Mouse (Mus musculus) E14TG2a.4 (cell line): Measurements from ENCODE around the gene Sowahb.

ENCODE experiments used
- H3K27me3 ChIP-seq: 2 replicates; pipeline ENCODE4 v1.6.1; 2014; ENCODE audit warnings: low read length, control low read depth; ENCODE audit not compliant: insufficient read depth
- H3K36me3 ChIP-seq: 2 replicates; pipeline ENCODE4 v1.6.1; 2014; ENCODE audit warnings: low read length, control low read depth; ENCODE audit not compliant: insufficient read depth
- H3K4me1 ChIP-seq: replicated peaks from 2 replicates; pipeline ENCODE4 v1.6.1; 2014; ENCODE audit warnings: low read depth, low read length, control low read depth
- H3K4me3 ChIP-seq: replicated peaks from 2 replicates; pipeline ENCODE4 v1.5.1; 2014; ENCODE audit warnings: mild to moderate bottlenecking, low read length
- H3K9me3 ChIP-seq: 2 replicates; pipeline ENCODE4 v1.6.1; 2014; ENCODE audit warnings: low read length, control low read depth
- CTCF ChIP-seq: conservative IDR thresholded peaks from 2 replicates; pipeline ENCODE4 v1.5.1; 2014; ENCODE audit warnings: low read length
- NANOG ChIP-seq: IDR thresholded peaks from 2 replicates; pipeline ENCODE4 v1.6.1; 2014; ENCODE audit warnings: borderline replicate concordance, low read length, mixed read lengths
- POU5F1 ChIP-seq: IDR thresholded peaks from 2 replicates; pipeline ENCODE4 v1.6.1; 2014; ENCODE audit warnings: low read length, borderline replicate concordance

Gene Sowahb

DNA sequence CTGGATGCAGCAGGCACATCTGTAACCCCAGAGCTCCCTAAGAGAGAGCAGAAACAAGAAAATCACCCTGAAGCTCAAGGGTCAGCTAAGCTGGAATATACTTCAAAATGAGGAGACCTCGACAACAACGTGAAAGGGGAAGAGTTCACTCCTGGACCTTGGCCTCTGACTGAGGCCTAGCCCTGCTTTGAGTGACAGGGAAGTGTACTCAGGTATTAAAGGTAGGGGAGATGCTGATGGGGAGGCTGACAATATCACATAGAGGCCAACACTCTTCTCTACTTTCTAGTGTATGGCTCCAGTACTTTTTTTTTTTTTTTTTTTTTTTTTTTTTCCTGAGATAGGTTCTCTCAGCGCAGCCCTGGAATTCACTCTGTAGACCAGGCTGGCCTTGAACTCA is 34.8 kb upstream of the Sowahb start:
- peaks cover 14% of the 10 kb centered on the region for H3K27me3 ChIP-seq
- H3K4me1 ChIP-seq = peaks cover 5% of the 10 kb centered on the region
- H3K4me3 ChIP-seq = no peak overlapping the region
- H3K36me3 ChIP-seq = no peaks in the 10 kb centered on the region
- 0 out of 2 replicates have a peak, but pooled peaks cover 4% of the 10 kb centered on the region for H3K9me3 ChIP-seq
- no peak for TF ChIP-seq CTCF

DNA sequence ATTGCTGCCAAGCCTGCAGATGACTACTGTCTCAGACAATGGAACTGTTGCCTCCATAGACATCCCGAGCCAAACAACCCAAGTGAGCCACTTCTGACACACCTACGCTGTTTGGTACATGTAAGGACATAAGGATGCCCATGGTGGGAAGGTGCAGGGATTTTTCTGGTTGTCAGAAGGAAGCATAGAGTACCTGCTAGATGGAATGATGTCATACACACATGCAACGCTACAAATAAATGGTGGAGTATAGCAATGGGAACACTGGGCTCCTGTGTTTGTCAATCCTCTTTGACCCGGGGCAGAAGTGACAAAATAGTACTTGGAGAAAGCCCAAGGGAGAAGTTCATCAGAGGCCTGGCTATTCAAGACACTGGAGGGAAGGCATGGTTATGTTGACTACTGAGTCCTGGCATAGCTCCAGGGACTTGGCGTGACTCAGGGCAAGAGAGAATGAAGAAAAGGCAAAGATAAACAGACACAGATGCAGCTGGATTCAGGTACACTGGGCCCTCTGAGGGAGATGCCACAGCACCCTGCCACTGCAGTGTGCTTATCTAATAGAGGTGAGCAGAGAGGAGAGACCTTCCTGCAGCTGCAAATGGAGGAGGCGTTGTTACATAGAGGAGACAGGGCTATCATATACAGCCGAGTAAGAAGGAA is 33.0 kb upstream of the Sowahb start:
- no peak for TF ChIP-seq CTCF
- TF ChIP-seq NANOG = no peak
- no peak for TF ChIP-seq POU5F1
- Histone ChIP-seq H3K4me1 (peaks cover 5% of the 10 kb centered on the region), H3K4me3 (no peak overlapping the region), H3K27me3 (peaks cover 5% of the 10 kb centered on the region; the same call in 1 of the 2 replicates), H3K9me3 (no peaks in the 10 kb centered on the region), H3K36me3 (no peaks in the 10 kb centered on the region)

DNA sequence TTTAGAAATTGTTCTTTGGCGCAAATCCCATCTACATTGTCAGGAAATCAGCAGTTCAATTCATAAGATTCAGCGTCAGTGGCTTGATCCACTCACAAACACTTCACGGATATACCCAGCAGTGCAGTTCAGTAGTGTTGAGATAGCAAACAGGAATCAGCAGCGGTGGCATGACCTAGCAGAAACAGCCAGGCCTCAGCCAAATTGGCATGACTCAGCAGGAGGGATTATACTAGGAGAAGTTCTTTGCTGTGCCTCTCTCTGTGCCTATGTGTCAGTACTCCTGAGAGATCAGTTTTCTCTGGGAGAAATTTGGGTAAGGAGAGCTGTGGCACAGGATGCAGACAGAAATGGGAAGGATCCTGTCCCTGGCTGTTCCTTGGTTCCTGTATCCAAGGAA is 16.0 kb upstream of the Sowahb start:
- no peaks in the 10 kb centered on the region for H3K9me3 ChIP-seq
- H3K4me3 ChIP-seq = no peak overlapping the region
- no peak for TF ChIP-seq CTCF
- no peak for TF ChIP-seq NANOG
- no peak for TF ChIP-seq POU5F1
- H3K36me3 ChIP-seq = no peaks in the 10 kb centered on the region
- no peaks in the 10 kb centered on the region for H3K27me3 ChIP-seq
- no peaks in the 10 kb centered on the region for H3K4me1 ChIP-seq

DNA sequence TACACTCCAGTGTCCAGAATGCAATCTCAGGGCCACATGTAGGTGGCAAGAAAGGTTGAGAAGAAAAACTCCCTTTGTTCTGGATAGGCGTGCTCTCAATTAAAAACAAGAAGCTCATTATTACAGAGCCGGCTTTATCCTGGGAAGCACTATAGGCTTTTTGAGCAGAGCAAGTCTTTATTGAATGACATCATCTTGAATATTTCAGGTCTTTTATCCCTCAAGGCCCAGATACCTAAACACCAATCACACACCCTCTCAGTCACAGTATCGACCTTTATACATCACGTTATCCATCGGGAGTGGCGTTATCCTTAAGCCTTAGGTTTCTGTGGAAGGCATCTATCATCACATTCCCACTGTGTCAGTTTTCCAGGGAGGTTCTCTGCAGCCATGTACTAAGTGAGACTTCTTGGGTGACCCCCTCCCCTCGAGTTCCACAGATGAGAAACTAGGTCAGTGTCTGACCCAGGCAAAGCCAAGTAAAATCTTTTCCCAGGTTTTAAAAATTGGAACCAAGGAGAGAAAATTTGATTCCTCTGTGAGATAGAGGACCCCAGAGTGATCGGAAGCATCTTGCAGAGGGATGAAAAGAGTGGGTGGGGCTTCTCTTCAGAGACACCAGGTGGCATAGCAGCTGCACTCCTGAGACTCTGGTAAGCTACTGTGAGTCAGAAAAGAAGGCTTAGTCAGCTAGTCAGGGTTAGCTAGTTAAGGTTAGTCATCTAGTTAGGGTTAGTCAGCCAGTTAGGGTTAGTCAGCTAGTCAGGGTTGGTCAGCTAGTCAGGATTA is 9.0 kb upstream of the Sowahb start:
- TF ChIP-seq CTCF (no peak), POU5F1 (no peak), NANOG (no peak)
- no peaks in the 10 kb centered on the region for H3K36me3 ChIP-seq
- no peak overlapping the region for H3K4me3 ChIP-seq
- H3K4me1 ChIP-seq = peaks cover 6% of the 10 kb centered on the region
- H3K27me3 ChIP-seq = peaks cover 17% of the 10 kb centered on the region
- no peaks in the 10 kb centered on the region for H3K9me3 ChIP-seq

DNA sequence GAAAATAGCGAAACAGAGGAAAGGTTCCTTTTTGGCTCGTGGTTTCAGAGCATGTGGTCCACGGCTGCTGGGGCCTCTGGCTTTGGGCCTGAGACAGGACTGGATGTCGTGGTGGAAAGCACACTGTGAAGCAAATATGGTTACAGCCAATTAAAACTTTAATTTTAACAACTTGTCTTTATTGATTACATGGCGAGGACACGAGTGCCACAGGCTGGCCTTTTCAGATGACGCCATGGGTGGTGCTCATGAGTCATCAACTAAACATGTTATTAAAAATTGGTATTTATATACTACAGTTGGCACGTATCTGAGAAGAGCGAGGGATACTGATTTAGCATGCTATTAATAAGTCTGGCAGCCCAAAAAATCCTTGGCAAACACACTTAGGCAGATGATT is 7.1 kb upstream of the Sowahb start:
- Histone ChIP-seq H3K4me3 (no peak overlapping the region), H3K27me3 (peaks cover 34% of the 10 kb centered on the region), H3K9me3 (no peaks in the 10 kb centered on the region), H3K36me3 (no peaks in the 10 kb centered on the region), H3K4me1 (peaks cover 6% of the 10 kb centered on the region)
- TF ChIP-seq POU5F1 = no peak
- no peak for TF ChIP-seq NANOG
- no peak for TF ChIP-seq CTCF

DNA sequence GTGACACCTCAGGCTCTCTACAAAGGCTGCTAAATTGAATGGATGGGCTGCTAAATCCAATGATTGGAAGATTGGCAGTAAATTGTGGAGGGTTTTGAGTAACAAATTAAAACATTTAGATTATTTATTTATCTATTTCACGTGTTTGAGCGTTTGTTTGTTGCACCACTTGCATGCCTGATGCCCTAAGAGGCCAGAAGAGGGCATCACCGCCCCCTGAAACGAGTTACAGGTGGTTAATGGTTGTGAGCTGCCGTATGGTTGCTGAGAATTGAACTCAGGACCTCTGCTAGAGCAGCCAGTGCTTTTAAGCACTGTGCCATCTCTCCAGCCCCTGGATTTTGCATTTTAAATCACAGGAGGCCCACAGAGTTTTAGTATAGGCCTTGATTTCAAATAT is 6.2 kb upstream of the Sowahb start:
- peaks cover 43% of the 10 kb centered on the region for H3K27me3 ChIP-seq
- no peaks in the 10 kb centered on the region for H3K9me3 ChIP-seq
- no peak overlapping the region for H3K4me3 ChIP-seq
- H3K4me1 ChIP-seq = peaks cover 9% of the 10 kb centered on the region
- TF ChIP-seq CTCF = peak; percentile 38
- no peak for TF ChIP-seq NANOG
- H3K36me3 ChIP-seq = no peaks in the 10 kb centered on the region

DNA sequence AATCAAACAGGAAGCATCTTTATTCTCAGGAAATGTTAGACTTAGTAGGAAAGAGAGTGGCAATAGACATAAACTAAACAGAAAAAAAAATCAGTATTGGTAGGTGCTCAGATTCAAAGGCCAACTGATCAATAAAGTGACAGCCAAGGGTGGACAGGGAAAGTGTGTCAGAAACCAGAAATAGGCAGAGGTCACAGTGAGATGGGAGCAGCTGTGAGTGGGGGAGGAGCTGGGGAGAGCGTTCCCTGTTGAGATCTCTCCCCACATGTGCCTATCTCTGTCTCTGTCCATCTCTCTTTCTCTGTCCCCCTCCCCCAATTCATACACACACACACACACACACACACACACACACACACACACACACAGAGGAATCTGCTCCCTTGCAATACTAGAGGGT is 5.1 kb upstream of the Sowahb start:
- peaks cover 53% of the 10 kb centered on the region for H3K27me3 ChIP-seq
- no peaks in the 10 kb centered on the region for H3K9me3 ChIP-seq
- H3K4me1 ChIP-seq = peaks cover 17% of the 10 kb centered on the region
- no peak for TF ChIP-seq NANOG
- TF ChIP-seq POU5F1 = no peak
- TF ChIP-seq CTCF = no peak
- H3K36me3 ChIP-seq = no peaks in the 10 kb centered on the region
- no peak overlapping the region for H3K4me3 ChIP-seq

DNA sequence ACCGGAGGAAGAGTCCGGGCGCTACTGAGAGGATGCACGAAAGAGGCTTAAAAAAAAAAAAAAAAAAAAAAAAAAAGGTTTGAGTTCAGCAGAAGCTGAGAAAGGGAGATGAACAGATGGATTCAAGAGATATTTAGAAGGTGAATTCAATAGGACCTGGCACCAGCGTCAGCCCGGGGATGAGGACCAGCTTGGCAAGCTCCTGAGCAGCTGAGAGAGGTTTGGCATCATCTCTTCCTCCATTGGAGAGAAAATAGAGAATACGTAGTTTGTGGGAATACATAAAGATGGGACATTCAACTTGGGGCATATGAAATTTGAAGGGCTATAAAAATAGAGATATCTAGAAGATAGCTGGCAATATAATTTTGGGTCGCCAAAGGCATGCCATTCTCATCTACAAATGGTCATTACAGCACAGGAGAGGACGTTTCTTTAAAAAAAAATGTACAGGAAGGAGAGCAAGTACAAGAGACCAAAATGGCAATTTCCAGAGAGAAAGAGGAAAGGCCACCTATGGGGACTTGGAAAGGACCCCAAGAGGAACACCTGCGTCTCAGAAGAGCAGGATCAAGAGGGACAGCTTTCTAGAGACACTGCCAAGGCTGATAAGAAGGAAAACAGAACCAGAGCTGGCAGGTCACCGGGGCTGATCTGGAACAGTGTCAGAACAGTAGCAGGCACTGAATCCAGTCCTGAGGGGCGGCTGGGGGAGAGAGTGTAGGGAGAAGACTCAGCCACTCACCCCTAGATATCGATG is 3.8 kb upstream of the Sowahb start:
- no peaks in the 10 kb centered on the region for H3K36me3 ChIP-seq
- H3K9me3 ChIP-seq = no peaks in the 10 kb centered on the region
- TF ChIP-seq NANOG (no peak), POU5F1 (no peak), CTCF (no peak)
- peaks cover 66% of the 10 kb centered on the region for H3K27me3 ChIP-seq
- no peak overlapping the region for H3K4me3 ChIP-seq
- peaks cover 14% of the 10 kb centered on the region for H3K4me1 ChIP-seq
